Mouse (Mus musculus): Measurements from ENCODE around the gene Atxn1.

DNA sequence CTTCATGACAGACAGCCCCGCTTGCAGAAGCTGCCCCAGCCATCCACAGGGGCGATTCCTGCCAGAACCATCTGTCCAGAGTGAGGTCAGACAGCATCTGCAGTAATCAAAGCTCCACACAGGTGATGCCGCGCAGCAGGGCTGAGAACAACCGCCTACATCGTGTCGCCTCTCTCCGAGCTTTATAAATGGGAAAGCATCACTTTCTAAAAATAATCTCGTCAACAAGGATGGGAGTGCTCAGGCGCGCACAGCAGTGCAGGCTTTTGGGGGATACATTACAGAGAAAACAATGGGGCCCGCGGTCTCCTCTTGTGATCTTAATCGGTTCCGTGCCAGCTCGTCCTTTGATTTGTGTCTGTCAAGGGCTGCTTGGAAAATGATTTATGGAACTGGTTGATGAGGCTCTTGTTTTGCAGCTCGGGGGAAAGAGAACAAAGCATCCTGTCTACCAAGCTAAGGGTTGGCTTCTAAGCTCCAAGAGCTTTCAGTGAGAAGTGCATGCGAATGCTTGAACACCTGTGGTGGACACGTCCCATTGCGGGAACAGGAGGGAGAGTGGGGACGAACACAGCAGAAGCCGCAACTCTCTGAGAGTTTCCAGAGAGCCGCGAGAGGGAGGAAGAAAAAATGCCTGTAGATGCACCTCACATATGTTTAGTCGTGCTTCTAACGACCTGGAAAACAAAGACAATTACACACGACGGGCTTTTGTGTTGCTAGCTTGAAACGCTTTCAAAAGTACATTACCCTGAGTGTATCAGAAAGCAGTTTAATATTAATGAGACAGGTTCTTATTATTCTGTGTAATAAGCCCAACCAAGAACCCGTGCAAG, 44.2 kb upstream of the Atxn1 start:
- TF ChIP-seq CTCF (IDR thresholded peaks at IDR 0.05; ENCODE audit: insufficient read depth, low read depth, low read length): no peak
- no peak for TF ChIP-seq POLR2A (IDR thresholded peaks at IDR 0.05; ENCODE audit: insufficient read depth, low read depth, low read length)

All from olfactory bulb, adult 2 months (tissue).